Mouse (Mus musculus): ENCODE measurements around the gene 1700023F06Rik.

- no peak for TF ChIP-seq POLR2A (IDR thresholded peaks at IDR 0.05; ENCODE audit: low read depth, low read length)
- TF ChIP-seq CTCF (IDR thresholded peaks at IDR 0.05; ENCODE audit: extremely low read depth, insufficient read length, insufficient replicate concordance, low read depth, low read length) = no peak
These were observed 13.1 kb downstream of the 1700023F06Rik start for GRCm38 (mm10) chr11:103195236-103195635.
